Mouse (Mus musculus) olfactory bulb, adult 2 months (tissue): ENCODE measurements around the gene Rdh5. TPM values are rescaled to one million over a fixed set of nuclear protein-coding genes. Genes with fewer than 3 reads are reported as not detected.

Source experiments
- H3K27ac ChIP-seq: fragments of 200-500 bp; 2 replicates; pipeline ENCODE4 v1.5.1; 2012; ENCODE audit warnings: low read depth, low read length; ENCODE audit not compliant: insufficient read depth
- H3K4me1 ChIP-seq: fragments of 200-500 bp; 2 replicates; pipeline ENCODE4 v1.6.1; 2012; ENCODE audit warnings: low read length; ENCODE audit not compliant: control insufficient read depth, insufficient read depth
- H3K4me3 ChIP-seq: fragments of 200-500 bp; 2 replicates; pipeline ENCODE4 v1.5.1; 2012; ENCODE audit warnings: mild to moderate bottlenecking, low read depth, low read length, moderate library complexity; ENCODE audit not compliant: insufficient read depth
- CTCF ChIP-seq: fragments of 200-500 bp; IDR thresholded peaks from 2 replicates; pipeline ENCODE4 v1.5.1; 2012; ENCODE audit warnings: low read depth, mild to moderate bottlenecking, low read length, moderate library complexity; ENCODE audit not compliant: insufficient read depth
- POLR2A ChIP-seq: fragments of 200-500 bp; IDR thresholded peaks from 2 replicates; pipeline ENCODE4 v1.6.1; 2012; ENCODE audit warnings: mild to moderate bottlenecking, low read depth, low read length, moderate library complexity; ENCODE audit not compliant: insufficient read depth
- WGBS: fragments of 180-500 bp; shearing (Covaris S2); methylation state at CpG from one replicate; pipeline ENCODE4 v1.1.7; 2018; 5-methylcytosine and 5-hydroxymethylcytosine counted together
- polyA plus RNA-seq: library from polyadenylated mRNA; stranded (reverse); fragments of >200 nt; gene quantifications from 2 replicates; pipeline ENCODE4 v1.2.4, GENCODE M21; 2012; ENCODE audit warnings: low replicate concordance; ENCODE audit not compliant: missing spikeins, insufficient read depth, insufficient read length

Gene Rdh5
- polyA plus RNA-seq, 1 experiment, result not detected

DNA sequence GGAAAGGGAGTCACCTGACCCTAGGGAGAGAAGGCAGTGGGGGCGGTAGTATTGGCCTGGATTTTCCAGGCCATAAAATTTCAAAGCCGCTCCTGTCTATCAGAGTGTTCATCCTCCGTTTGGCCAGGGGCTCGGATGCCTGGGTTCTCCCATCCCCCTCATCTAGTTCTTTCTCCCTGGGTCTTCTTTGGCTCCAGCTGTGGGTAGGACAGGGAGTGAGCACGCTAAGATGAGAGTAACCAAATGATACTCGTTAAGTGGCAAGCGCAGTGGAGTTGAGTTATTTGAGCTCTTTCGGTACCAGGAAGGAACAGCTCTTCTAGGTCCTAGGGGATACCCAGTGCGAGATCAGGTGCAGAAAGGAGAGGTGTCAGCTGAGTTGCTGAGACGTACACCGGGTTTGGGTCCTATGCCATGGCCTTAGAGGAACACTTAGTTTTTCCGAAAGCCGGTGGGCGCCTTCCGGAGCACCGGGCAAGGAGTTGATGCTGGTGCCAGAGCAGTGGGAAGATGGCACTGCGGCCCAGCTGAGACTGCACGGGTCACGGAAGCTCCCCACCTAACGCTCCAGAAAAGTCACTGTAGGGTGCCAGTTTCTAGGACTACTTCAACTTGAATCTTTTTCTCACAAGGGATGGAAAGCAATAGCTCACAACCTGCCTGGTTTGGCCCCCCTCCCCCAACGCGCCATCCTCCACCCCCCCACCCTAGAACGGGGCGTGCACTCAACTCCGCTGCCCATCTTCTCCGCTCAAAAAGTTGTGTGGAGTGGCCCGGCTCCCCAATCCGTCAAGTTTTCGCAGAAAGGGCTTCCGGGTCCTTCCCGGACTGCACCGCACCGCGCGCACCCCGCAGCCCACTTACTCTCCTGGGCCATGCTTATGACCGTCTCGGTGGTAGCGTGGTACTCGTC is 32.0 kb downstream of the Rdh5 start:
- Histone ChIP-seq H3K4me3 (peak overlapping the region; percentile 86), H3K27ac (peak overlapping the region; percentile 19; the same call in 1 of the 2 replicates), H3K4me1 (peaks cover 17% of the 10 kb centered on the region)
- TF ChIP-seq CTCF (no peak), POLR2A (no peak)
- under 1% methylated on average over 40 of the region's 40 CpGs for WGBS

DNA sequence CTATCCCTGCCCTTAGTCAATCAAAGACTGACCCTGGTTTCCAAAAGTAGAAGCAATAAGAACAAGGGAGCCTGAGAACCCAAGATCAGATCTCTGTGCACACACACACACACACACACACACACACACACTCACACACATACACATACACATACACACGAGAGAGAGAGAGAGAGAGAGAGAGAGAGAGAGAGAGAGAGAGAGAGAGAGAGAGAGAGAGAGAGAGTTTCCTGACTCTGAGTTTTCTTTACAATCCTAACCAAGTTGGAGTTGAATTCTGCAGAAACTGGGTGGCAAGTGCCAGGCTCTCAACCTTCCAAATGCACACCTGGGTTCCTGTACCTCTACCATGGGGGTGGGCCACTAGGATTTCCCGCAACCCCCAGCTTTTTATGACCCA is 32.8 kb downstream of the Rdh5 start:
- Histone ChIP-seq H3K4me1 (peaks cover 17% of the 10 kb centered on the region), H3K27ac (no peak overlapping the region), H3K4me3 (0 out of 2 replicates have a peak overlapping the region, but pooled peaks have one; percentile 15)
- TF ChIP-seq POLR2A, result no peak
- TF ChIP-seq CTCF, result no peak
- WGBS, result 11% methylated on average over 2 of the region's 2 CpGs

DNA sequence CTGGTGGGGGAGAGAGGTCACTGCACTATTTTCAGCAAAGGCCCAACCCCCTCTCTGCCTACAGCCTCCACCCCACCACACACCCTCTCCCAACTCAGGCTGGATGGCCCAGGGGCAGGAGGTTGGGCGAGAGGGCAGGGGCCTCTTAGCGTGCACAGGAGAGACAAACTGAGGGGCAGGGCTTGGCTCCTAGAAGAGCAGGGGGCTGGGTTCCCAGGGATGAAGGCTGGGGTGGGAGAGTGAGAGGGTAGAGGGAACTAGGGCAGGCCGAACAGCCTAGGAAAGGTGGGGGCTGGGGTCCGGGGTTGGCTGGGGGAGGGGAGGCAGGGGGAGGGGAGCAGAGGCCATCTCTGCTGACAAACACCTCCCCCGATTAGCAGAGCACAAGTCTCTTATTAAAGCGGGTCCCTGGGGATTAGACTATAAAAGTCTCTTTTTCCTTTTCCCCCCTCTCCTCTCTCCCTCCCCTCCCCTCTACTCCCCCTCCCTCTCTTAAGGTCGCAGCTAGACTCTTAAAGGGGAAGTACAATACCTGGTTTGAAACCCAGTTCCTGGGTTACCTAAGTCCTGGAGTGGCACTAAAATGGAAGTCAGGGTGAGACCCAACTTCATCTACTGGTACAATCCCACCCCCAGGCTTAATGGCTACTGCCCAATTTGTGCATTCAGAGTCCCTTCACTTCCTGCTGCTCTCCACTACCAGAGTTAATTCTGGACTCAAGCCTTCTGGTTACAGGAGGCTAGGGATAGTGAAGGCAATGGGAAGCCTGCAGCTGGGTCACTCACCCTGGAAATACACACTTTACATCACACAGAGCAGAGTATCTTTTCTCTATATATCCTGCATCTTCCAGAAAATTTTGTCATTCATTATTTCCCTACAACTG is 33.5 kb downstream of the Rdh5 start:
- H3K4me3 ChIP-seq, result peak overlapping the region; percentile 22
- TF ChIP-seq CTCF, result no peak
- no peak for TF ChIP-seq POLR2A
- WGBS, result 4% methylated on average over 7 of the region's 7 CpGs

DNA sequence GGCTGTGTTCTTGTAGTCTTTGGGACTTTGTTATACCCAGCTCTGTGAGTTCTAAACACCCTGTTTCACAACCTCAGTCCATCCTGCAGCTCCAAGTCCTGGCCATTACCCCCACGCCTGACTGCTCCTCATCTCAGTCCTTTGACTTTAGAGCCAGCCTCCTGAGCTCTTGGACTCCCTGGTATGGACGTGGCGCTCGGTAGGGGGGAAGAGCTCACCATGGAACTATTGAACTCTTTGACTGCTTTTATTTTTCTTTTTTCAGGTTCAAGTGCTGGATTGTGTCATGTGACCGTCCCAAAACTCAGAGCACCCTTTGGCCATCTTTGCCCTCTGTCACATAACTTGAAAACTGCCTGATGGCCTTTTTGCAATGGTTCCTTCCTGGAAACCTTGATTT is 40.6 kb downstream of the Rdh5 start:
- no peak overlapping the region for H3K4me3 ChIP-seq
- TF ChIP-seq POLR2A, result no peak
- no peak for TF ChIP-seq CTCF
- no peaks in the 10 kb centered on the region for H3K4me1 ChIP-seq
- no peak overlapping the region for H3K27ac ChIP-seq
- 79% methylated on average over 5 of the region's 5 CpGs for WGBS

More for the DNA sequence above, 33.5 kb downstream of the Rdh5 start:
- Histone ChIP-seq H3K4me1 (peaks cover 17% of the 10 kb centered on the region), H3K27ac (0 out of 2 replicates have a peak overlapping the region, but pooled peaks have one; percentile 19)

DNA sequence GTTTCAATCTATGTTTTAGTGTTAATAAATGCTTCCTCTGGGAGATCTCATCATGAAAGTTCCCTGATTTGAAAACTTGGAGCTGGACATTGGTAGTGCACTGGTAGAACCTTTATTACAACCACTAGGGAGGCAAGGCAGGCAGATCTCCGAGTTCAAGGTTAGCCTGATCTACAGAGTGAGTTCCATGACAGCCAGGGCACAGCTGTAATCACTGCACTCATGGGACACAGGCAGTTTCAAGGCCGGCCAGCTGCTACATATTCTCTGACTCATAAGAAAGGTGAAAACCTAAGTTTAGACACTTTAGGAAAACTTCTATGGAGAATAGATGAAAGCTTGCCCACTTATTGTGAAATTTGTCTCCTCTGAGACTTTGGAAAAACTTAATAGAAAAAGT is 43.9 kb downstream of the Rdh5 start:
- Histone ChIP-seq H3K4me1 (no peaks in the 10 kb centered on the region), H3K27ac (no peak overlapping the region), H3K4me3 (no peak overlapping the region)
- TF ChIP-seq POLR2A, result no peak
- TF ChIP-seq CTCF, result no peak
- 84% methylated on average over 2 of the region's 2 CpGs for WGBS

DNA sequence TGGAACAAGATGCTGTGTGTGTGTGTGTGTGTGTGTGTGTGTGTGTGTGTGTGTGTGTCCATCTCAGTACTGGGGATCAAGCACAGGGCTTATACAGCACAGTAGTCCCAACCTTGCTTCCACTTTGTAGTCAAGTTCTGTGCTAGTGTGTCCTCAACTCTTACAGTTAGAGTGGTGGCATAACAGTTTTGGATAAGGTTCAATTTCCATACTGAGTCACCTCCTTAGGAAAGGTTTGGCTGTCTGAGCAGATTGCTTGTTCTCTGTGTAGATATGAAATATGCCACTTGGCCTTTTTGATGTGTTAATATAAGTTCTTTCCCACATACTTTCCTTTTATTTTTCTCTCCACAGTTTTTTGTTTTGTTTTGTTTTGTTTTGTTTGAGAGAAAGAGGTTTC is 44.4 kb downstream of the Rdh5 start:
- no peak for TF ChIP-seq POLR2A
- no peak for TF ChIP-seq CTCF
- H3K4me1 ChIP-seq, result no peaks in the 10 kb centered on the region
- H3K27ac ChIP-seq, result no peak overlapping the region
- H3K4me3 ChIP-seq, result no peak overlapping the region

DNA sequence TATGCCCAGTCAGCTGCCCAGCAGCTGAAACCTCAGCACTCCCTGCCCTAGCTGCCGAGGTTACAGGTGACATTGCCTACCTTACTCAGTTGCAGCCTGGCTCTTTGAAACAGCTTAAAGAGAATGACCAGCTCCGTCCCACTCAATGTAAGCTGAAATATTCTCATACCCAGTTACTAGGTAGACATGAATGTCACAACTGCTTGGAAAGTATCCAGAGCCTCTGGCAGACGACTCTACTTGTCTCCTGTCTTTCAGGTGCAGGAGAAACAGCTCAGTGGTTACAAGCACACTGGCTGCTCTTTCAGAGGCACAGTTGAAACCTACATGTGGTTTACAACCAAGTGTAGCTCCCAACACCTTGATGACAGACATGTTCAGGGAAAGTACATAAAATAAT is 52.3 kb downstream of the Rdh5 start:
- 81% methylated on average over 3 of the region's 3 CpGs for WGBS
- Histone ChIP-seq H3K4me1 (0 out of 2 replicates have a peak, but pooled peaks cover 2% of the 10 kb centered on the region), H3K27ac (no peak overlapping the region), H3K4me3 (no peak overlapping the region)
- TF ChIP-seq POLR2A (no peak), CTCF (no peak)

DNA sequence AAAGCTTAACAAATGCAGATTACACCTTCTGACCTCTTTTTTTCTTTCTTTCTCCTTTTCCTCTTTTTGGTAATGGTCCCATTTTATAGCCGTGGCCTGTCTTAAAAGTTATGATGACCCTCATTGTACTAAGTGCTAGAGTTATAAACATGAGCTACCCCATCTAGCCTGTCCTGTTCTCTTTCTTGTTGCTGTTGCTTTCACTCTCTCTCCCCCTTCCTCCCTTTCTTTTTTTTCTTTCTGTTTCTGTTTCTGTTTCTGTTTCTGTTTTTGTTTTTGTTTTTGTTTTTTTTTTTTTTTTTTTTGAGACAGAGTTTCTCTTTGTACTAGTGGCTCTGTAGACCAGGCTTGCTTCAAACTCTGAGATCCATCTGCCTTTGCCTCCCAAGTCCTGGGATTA is 56.2 kb downstream of the Rdh5 start:
- TF ChIP-seq POLR2A, result no peak
- no peak for TF ChIP-seq CTCF
- Histone ChIP-seq H3K4me3 (no peak overlapping the region), H3K4me1 (0 out of 2 replicates have a peak, but pooled peaks cover 2% of the 10 kb centered on the region), H3K27ac (no peak overlapping the region)
- WGBS, result 96% methylated on average over 1 of the region's 1 CpGs

DNA sequence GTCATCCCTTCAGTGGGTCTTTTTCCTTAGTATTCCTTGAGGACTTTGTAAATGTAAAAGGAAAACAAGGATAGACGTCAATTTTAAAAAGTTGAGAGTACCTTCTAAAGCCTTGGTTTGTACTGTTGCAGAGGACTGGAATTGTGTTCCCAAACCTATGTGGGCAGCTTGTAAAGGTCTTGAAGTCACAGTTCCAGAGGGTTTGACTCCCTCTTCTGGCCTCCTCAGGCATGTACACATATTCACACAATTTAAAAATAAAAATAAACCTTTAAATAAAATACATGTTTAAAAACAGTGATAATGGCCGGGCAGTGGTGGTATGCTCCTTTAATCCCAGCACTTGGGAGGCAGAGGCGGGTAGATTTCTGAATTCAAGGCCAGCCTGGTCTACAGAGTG is 56.6 kb downstream of the Rdh5 start:
- no peak overlapping the region for H3K4me3 ChIP-seq
- 0 out of 2 replicates have a peak, but pooled peaks cover 2% of the 10 kb centered on the region for H3K4me1 ChIP-seq
- TF ChIP-seq POLR2A, result no peak
- no peak for TF ChIP-seq CTCF
- H3K27ac ChIP-seq, result no peak overlapping the region
- 83% methylated on average over 3 of the region's 3 CpGs for WGBS

Other genes with a start within 250 kb of the Rdh5 start
- not detected in 2 replicates for gene Suox, start 248.8 kb downstream of the Rdh5 start, polyA plus RNA-seq
- gene Rab5b, start 226.6 kb downstream of the Rdh5 start, polyA plus RNA-seq, result not detected in 2 replicates
- not detected in 2 replicates for gene Pmel, start 218.7 kb downstream of the Rdh5 start, polyA plus RNA-seq
- gene Cdk2, start 217.9 kb downstream of the Rdh5 start, polyA plus RNA-seq, result not detected in 2 replicates
- 167 TPM in 1 of 2 replicates, not detected in the other for gene Dgka, start 178.0 kb downstream of the Rdh5 start, polyA plus RNA-seq
- not detected in 2 replicates for gene Pym1, start 175.0 kb downstream of the Rdh5 start, polyA plus RNA-seq
- gene Mmp19, start 132.0 kb downstream of the Rdh5 start, polyA plus RNA-seq, result not detected in 2 replicates
- gene Dnajc14, start 118.8 kb downstream of the Rdh5 start, polyA plus RNA-seq, result not detected in 2 replicates
- not detected in 2 replicates for gene Tmem198b, start 118.5 kb downstream of the Rdh5 start, polyA plus RNA-seq
- gene Sarnp, start 105.6 kb downstream of the Rdh5 start, polyA plus RNA-seq, result not detected in 2 replicates
- not detected in 2 replicates for gene Ormdl2, start 101.2 kb downstream of the Rdh5 start, polyA plus RNA-seq
- not detected in 2 replicates for gene Gdf11, start 31.2 kb downstream of the Rdh5 start, polyA plus RNA-seq
- gene Cd63, start 21.9 kb downstream of the Rdh5 start, polyA plus RNA-seq, result not detected in 2 replicates
- gene Bloc1s1, start 1.1 kb upstream of the Rdh5 start, polyA plus RNA-seq, result not detected in 2 replicates
- gene Itga7, start 10.9 kb upstream of the Rdh5 start, polyA plus RNA-seq, result not detected in 2 replicates
- not detected in 2 replicates for gene Mettl7b, start 38.1 kb upstream of the Rdh5 start, polyA plus RNA-seq
- gene Olfr9, start 66.5 kb upstream of the Rdh5 start, polyA plus RNA-seq, result not detected in 2 replicates
- gene Olfr763, start 87.9 kb upstream of the Rdh5 start, polyA plus RNA-seq, result not detected in 2 replicates
- not detected in 2 replicates for gene Olfr764-ps1, start 117.0 kb upstream of the Rdh5 start, polyA plus RNA-seq
- gene Olfr765, start 127.1 kb upstream of the Rdh5 start, polyA plus RNA-seq, result not detected in 2 replicates
- not detected in 2 replicates for gene Olfr766-ps1, start 146.1 kb upstream of the Rdh5 start, polyA plus RNA-seq
- not detected in 2 replicates for gene Olfr767, start 160.0 kb upstream of the Rdh5 start, polyA plus RNA-seq
- gene Olfr768, start 176.5 kb upstream of the Rdh5 start, polyA plus RNA-seq, result not detected in 2 replicates
- gene Olfr769, start 195.0 kb upstream of the Rdh5 start, polyA plus RNA-seq, result not detected in 2 replicates
- not detected in 2 replicates for gene Olfr770, start 216.1 kb upstream of the Rdh5 start, polyA plus RNA-seq
- gene Olfr771, start 241.9 kb upstream of the Rdh5 start, polyA plus RNA-seq, result not detected in 2 replicates